In genomic region chr2:171280132-171280531, GRCm38 (mm10) we compare ENCODE assay signal across 18 mouse cellular contexts.
A peak's percentile ranks its signal among the peaks of the same experiment; 100 is the strongest.
DNase-seq lines count a peak whose midpoint lies in the region; ATAC-seq lines count a peak whose summit lies in the region.
"Had no signal": no experiment of that assay in that cellular context is flagged by ENCODE, and none has a peak within 500 bp of the region (broad histone marks: within the 10 kb centered on the region; RNA-seq: fewer than 3 reads in every experiment).

No protein-coding gene starts in this region.

- H3K9me3 ChIP-seq in heart, embryonic 13.5 days = peaks cover 7% of the 10 kb centered on the region
- peaks cover 7% of the 10 kb centered on the region; the same call in 1 of the 2 replicates for H3K9me3 ChIP-seq in forebrain, embryonic 16.5 days (ENCODE audit: control insufficient read depth, low read length)

- no peak overlapping the region for H3K4me3 ChIP-seq in heart, embryonic 13.5 days
- H3K4me3 ChIP-seq in forebrain, embryonic 16.5 days (replicated peaks; ENCODE audit: low read length) = no peak overlapping the region
- H3K4me3 ChIP-seq: limb, embryonic 12.5 days; midbrain, embryonic 15.5 days had no signal

- H3K36me3 ChIP-seq in heart, embryonic 13.5 days = no peaks in the 10 kb centered on the region
- no peaks in the 10 kb centered on the region for H3K36me3 ChIP-seq in forebrain, embryonic 16.5 days (ENCODE audit: control insufficient read depth, insufficient read depth)
- H3K36me3 ChIP-seq: G1E; limb, embryonic 12.5 days; midbrain, embryonic 15.5 days had no signal

- peaks cover 8% of the 10 kb centered on the region; the same call in 1 of the 2 replicates for H3K4me1 ChIP-seq in heart, embryonic 13.5 days
- H3K4me1 ChIP-seq in forebrain, embryonic 16.5 days (replicated peaks; ENCODE audit: control insufficient read depth, insufficient read depth, low read length) = no peaks in the 10 kb centered on the region
- H3K4me1 ChIP-seq: limb, embryonic 12.5 days; midbrain, embryonic 15.5 days had no signal

- no peaks in the 10 kb centered on the region for H3K27me3 ChIP-seq in heart, embryonic 13.5 days (replicated peaks)
- H3K27me3 ChIP-seq in forebrain, embryonic 16.5 days (replicated peaks; ENCODE audit: control insufficient read depth, insufficient read depth, low read length) = no peaks in the 10 kb centered on the region
- H3K27me3 ChIP-seq: limb, embryonic 12.5 days; midbrain, embryonic 15.5 days had no signal

- H3K27ac ChIP-seq in heart, embryonic 13.5 days (replicated peaks) = no peak overlapping the region
- H3K27ac ChIP-seq in forebrain, embryonic 16.5 days (ENCODE audit: low read length) = no peak overlapping the region
- H3K27ac ChIP-seq: limb, embryonic 12.5 days; macrophage; midbrain, embryonic 15.5 days had no signal

- intact Hi-C loops in heart, postnatal 25 days (cut with DNase I) = no loop called here

- H3K4me2 ChIP-seq in heart, embryonic 13.5 days = no peak overlapping the region
- H3K4me2 ChIP-seq in forebrain, embryonic 16.5 days (ENCODE audit: low read length) = no peak overlapping the region
- H3K4me2 ChIP-seq: limb, embryonic 12.5 days; lung, embryonic 14.5 days; midbrain, embryonic 15.5 days had no signal

- 0 out of 2 replicates have a peak, but pooled peaks have one; percentile 46 for ATAC-seq in heart, embryonic 13.5 days (ENCODE audit: extremely low read depth, insufficient number of reproducible peaks, low FRiP score, low TSS enrichment)
- no peak for ATAC-seq in forebrain, embryonic 16.5 days
- ATAC-seq: forebrain, postnatal 0 days; inflammation-experienced regulatory T-cells, adult 6 months; midbrain, embryonic 15.5 days had no signal

- no peak overlapping the region for H3K9ac ChIP-seq in heart, embryonic 13.5 days
- H3K9ac ChIP-seq in forebrain, embryonic 16.5 days (replicated peaks; ENCODE audit: low read depth, low read length) = no peak overlapping the region
- H3K9ac ChIP-seq: forebrain, postnatal 0 days; limb, embryonic 12.5 days; lung, embryonic 14.5 days; midbrain, embryonic 15.5 days had no signal

- peak; percentile 1 for DNase-seq in heart, adult 9 months (ENCODE audit: low spot score in 2 of 2)
- no peak for DNase-seq in heart, postnatal 25 days (ENCODE audit: low spot score)
- DNase-seq in ZHBTc4 (ENCODE audit: low read depth, low spot score) = peak; percentile 84
- DNase-seq in mesoderm, embryonic 11.5 days (ENCODE audit: low read depth, low spot score) = peak; percentile 20
- DNase-seq in cerebellum, adult 18-20 months = no peak
- no peak for DNase-seq in ovary, postnatal 36 days (ENCODE audit: low spot score)
- DNase-seq: forebrain, postnatal 0 days; gastrocnemius, postnatal 10 days; lung, embryonic 14.5 days; right cerebral cortex, postnatal 25 days; thymus, adult 2 months had no signal

- 50% methylated on average over 3 of the region's 3 CpGs for WGBS in heart, embryonic 13.5 days
- 74% methylated on average over 3 of the region's 3 CpGs for WGBS in forebrain, embryonic 16.5 days

Comparison
In these comparisons a context has a peak if more than half of its experiments do, and no peak if none do; other contexts are left out.
1. DNase-seq: peak in heart, adult 9 months (2 of 2), ZHBTc4 (single experiment) and mesoderm, embryonic 11.5 days (single experiment); none in heart, postnatal 25 days (single experiment), cerebellum, adult 18-20 months (0 of 2) and ovary, postnatal 36 days (single experiment).